Mouse (Mus musculus) midbrain, postnatal 0 days (tissue): ENCODE data around the gene Naaladl2. TPM values are rescaled to one million over a fixed set of nuclear protein-coding genes. Genes with fewer than 3 reads are reported as not detected.

Experiments
- ATAC-seq: fragments of 200-750 bp; cut with Nextera tagmentation; 2 replicates; pipeline ENCODE4 v1.8.0; 2017; ENCODE audit warnings: moderate number of reproducible peaks, mild to moderate bottlenecking, moderate TSS enrichment, moderate library complexity; ENCODE audit not compliant: low FRiP score
- DNase-seq: peaks from one replicate; pipeline ENCODE4 v3.0.0-alpha.2; 2015; ENCODE audit warnings: low spot score
- H3K27ac ChIP-seq: fragments of 300-500 bp; sonication (generic); 2 replicates; pipeline ENCODE4 v1.5.1; 2014; ENCODE audit warnings: low read depth, mild to moderate bottlenecking, low read length, mixed read lengths
- H3K27me3 ChIP-seq: fragments of 300-500 bp; sonication (generic); 2 replicates; pipeline ENCODE4 v1.6.1; 2014; ENCODE audit warnings: low read length, control low read depth, mixed read lengths; ENCODE audit not compliant: insufficient read depth
- H3K36me3 ChIP-seq: fragments of 300-500 bp; sonication (generic); 2 replicates; pipeline ENCODE4 v1.6.1; 2014; ENCODE audit warnings: low read length, control low read depth, mixed read lengths; ENCODE audit not compliant: insufficient read depth
- H3K4me1 ChIP-seq: fragments of 300-500 bp; sonication (generic); 2 replicates; pipeline ENCODE4 v1.6.1; 2014; ENCODE audit warnings: mild to moderate bottlenecking, control low read depth, antibody characterized with exemption, low read length, mixed read lengths; ENCODE audit not compliant: insufficient read depth
- H3K4me2 ChIP-seq: fragments of 300-500 bp; sonication (generic); 2 replicates; pipeline ENCODE4 v1.6.1; 2014; ENCODE audit warnings: low read depth, mild to moderate bottlenecking, low read length, mixed read lengths; ENCODE audit not compliant: poor library complexity, severe bottlenecking
- H3K4me3 ChIP-seq: fragments of 300-500 bp; sonication (generic); 2 replicates; pipeline ENCODE4 v1.5.1; 2014; ENCODE audit warnings: low read depth, mild to moderate bottlenecking, low read length, moderate library complexity
- H3K9ac ChIP-seq: fragments of 300-500 bp; sonication (generic); replicated peaks from 2 replicates; pipeline ENCODE4 v1.6.1; 2014; ENCODE audit warnings: mild to moderate bottlenecking, low read length, moderate library complexity, mixed read lengths; ENCODE audit not compliant: poor library complexity, severe bottlenecking
- H3K9me3 ChIP-seq: fragments of 300-500 bp; sonication (generic); 2 replicates; pipeline ENCODE4 v1.6.1; 2016; ENCODE audit warnings: low read length, control low read depth
- CTCF ChIP-seq: IDR thresholded peaks from 2 replicates; pipeline ENCODE4 v1.5.1; 2016; ENCODE audit warnings: antibody characterized with exemption, mild to moderate bottlenecking
- WGBS: fragments of 180-500 bp; shearing (Covaris S2); extraction: QIAGEN DNeasy Blood & Tissue Kit; methylation state at CpG from one replicate; pipeline ENCODE4 v1.1.7; 2014; 5-methylcytosine and 5-hydroxymethylcytosine counted together
- polyA plus RNA-seq: library from polyadenylated mRNA; unstranded; fragments of >200 nt; fragmentation: Nextera tagmentation; extraction: Ambion mirVana; gene quantifications from 2 replicates; pipeline ENCODE4 v1.2.1, GENCODE M21; 2015
- total RNA-seq: library from RNA; depleted of rRNA; stranded (reverse); fragments of >200 nt; gene quantifications from 2 replicates; pipeline ENCODE4 v1.2.3, GENCODE M21; 2014

Gene Naaladl2
- total and polyA plus RNA-seq, 2 experiments from 2014 or later: 1.1 to 2.9 TPM

DNA sequence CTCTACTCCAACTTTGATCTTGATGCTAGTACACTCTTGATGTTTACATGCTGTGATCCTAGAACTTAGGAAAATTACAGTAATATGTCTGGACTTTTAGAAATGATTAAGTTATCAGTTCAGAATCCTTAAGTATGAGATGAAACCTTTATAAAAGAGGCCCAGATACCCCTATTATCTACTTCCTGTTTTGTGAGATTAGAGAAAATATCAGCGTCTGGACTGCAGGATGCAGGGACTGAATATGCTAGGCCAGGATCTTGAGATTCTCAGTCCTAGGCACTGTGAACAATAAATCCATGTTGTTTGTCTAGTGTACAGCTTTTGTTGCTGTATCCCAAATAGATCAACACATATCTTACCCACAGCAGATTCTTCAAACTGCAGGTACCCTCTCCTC, 1278.4 kb downstream of the Naaladl2 start:
- H3K36me3 ChIP-seq: no peaks in the 10 kb centered on the region
- no peak overlapping the region for H3K4me3 ChIP-seq
- no peak overlapping the region for H3K27ac ChIP-seq
- ATAC-seq (no peak), DNase-seq (no peak)
- no peak overlapping the region for H3K4me2 ChIP-seq
- WGBS: 83% methylated on average over 1 of the region's 1 CpGs
- no peaks in the 10 kb centered on the region for H3K9me3 ChIP-seq
- TF ChIP-seq CTCF: no peak
- H3K9ac ChIP-seq: no peak overlapping the region
- no peaks in the 10 kb centered on the region for H3K27me3 ChIP-seq
- no peaks in the 10 kb centered on the region for H3K4me1 ChIP-seq

DNA sequence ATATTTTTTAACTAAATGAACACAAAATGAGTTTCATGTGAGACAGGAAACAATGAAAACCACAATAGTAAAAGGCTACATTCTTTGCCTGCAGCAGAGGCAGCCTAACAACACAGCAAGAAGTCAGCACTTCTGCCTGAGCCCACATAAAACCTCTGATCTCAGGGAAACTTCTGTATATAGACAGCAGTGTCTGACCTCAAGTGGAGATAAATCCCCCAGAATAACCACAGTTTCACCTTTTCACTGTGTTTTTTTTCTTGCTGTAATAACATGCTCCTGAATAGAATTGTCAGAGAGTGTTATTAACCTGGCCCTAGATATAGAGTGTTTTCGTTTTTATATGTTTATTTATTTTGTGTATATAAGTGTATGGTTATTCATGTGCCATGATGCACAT, 1286.8 kb downstream of the Naaladl2 start:
- DNase-seq: no peak
- WGBS: 53% methylated on average over 1 of the region's 1 CpGs
- H3K9me3 ChIP-seq: no peaks in the 10 kb centered on the region

DNA sequence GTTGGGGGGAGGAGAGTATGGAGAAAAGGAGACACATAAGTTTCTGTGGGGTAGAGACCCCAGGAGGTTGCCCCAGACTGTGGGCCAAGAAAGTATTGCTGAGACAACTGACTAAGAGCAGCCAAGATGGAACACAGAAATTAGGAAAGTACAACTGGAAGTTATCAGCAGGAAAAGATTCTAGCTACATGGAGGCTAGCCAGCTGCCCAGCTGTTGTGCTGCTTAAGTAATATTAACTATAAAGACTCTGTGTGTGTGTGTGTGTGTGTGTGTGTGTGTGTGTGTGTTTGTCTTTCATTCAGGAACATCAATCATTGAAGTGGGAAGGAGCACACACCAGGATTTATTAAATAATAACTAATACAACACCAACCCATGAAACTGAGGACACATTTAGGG, 1326.5 kb downstream of the Naaladl2 start:
- H3K27me3 ChIP-seq: no peaks in the 10 kb centered on the region
- H3K4me3 ChIP-seq: no peak overlapping the region
- H3K9me3 ChIP-seq: no peaks in the 10 kb centered on the region
- TF ChIP-seq CTCF: no peak
- H3K4me1 ChIP-seq: no peaks in the 10 kb centered on the region
- no peak overlapping the region for H3K4me2 ChIP-seq
- no peak overlapping the region for H3K9ac ChIP-seq
- H3K36me3 ChIP-seq: no peaks in the 10 kb centered on the region
- no peak overlapping the region for H3K27ac ChIP-seq
- DNase-seq (no peak), ATAC-seq (no peak)

More for the DNA sequence above, 1286.8 kb downstream of the Naaladl2 start:
- H3K9ac ChIP-seq: no peak overlapping the region
- TF ChIP-seq CTCF: no peak
- no peak overlapping the region for H3K27ac ChIP-seq
- H3K4me3 ChIP-seq: no peak overlapping the region
- H3K4me2 ChIP-seq: no peak overlapping the region
- no peaks in the 10 kb centered on the region for H3K4me1 ChIP-seq
- H3K27me3 ChIP-seq: no peaks in the 10 kb centered on the region
- no peaks in the 10 kb centered on the region for H3K36me3 ChIP-seq
- ATAC-seq: no peak

DNA sequence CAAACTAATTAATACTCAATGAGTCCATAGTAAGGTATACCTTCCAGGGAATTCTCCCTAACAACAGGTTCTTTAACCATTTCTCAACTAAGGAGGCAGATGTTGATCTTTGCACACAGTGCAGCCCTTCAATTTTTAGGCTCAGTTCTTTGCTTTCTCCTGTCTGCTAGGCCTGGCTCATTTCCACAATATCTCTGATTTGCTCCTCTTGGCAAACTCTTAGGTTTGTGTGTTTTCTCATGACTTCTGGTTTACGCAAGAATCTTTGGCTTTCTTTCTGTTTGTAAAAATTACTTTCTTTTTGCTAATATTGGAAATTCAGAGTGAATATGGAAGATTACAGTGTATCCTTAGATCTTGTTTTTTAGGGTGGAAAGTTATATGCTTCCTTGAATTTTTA, 1385.3 kb downstream of the Naaladl2 start:
- Histone ChIP-seq H3K27me3 (no peaks in the 10 kb centered on the region), H3K27ac (no peak overlapping the region), H3K4me2 (no peak overlapping the region), H3K9ac (no peak overlapping the region), H3K4me3 (no peak overlapping the region), H3K4me1 (no peaks in the 10 kb centered on the region), H3K36me3 (no peaks in the 10 kb centered on the region), H3K9me3 (no peaks in the 10 kb centered on the region)
- ATAC-seq (no peak), DNase-seq (no peak)
- 89% methylated on average over 1 of the region's 1 CpGs for WGBS
- TF ChIP-seq CTCF: no peak
